8 mouse cellular contexts compared by ENCODE assay signal in the genomic region with DNA sequence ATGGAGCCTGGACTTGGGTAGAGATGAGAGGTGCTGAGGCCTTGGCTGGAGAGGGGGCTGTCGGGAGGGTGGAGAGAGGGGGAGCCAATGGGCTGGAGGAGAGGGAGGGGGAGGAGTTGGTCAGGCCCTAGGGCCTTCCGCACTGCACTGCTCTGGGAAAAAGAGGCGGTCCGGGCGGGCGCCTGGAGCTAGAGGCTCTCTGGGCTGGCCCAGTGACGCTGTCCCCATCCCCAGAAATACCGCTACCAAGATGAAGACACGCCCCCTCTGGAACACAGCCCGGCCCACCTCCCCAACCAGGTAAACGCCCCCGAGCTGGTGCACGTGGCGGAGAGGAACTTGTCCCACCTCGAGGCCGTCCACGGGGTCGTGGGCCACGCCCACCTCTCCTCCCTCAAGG. TPM values are rescaled to one million over a fixed set of nuclear protein-coding genes. Genes with fewer than 3 reads are reported as not detected.
DNase-seq lines count a peak whose midpoint lies in the region; ATAC-seq and TF ChIP-seq lines count a peak whose summit lies in the region.

No protein-coding gene starts in this region.

- no peaks in the 10 kb centered on the region for H3K79me2 ChIP-seq in heart, adult 2 months (replicated peaks; ENCODE audit: control insufficient read depth, insufficient read depth, low read length)

- H3K36me3 ChIP-seq in kidney, embryonic 16.5 days (ENCODE audit: insufficient read depth, low read length) = peaks cover 10% of the 10 kb centered on the region
- H3K36me3 ChIP-seq in heart, adult 2 months (ENCODE audit: control insufficient read depth, insufficient read depth, low read length) = no peaks in the 10 kb centered on the region
- H3K36me3 ChIP-seq in midbrain, embryonic 13.5 days = peaks cover 13% of the 10 kb centered on the region

- H3K4me1 ChIP-seq in kidney, embryonic 16.5 days (ENCODE audit: insufficient read depth, low read length) = peaks cover 58% of the 10 kb centered on the region
- peaks cover 2% of the 10 kb centered on the region for H3K4me1 ChIP-seq in heart, adult 2 months (ENCODE audit: control insufficient read depth, insufficient read depth, low read length)
- H3K4me1 ChIP-seq in midbrain, embryonic 13.5 days (replicated peaks) = peaks cover 90% of the 10 kb centered on the region

- no peak for DNase-seq in kidney, adult 11 months
- peak; percentile 75 for DNase-seq in embryo, embryonic 10 days (ENCODE audit: low spot score)
- peak; percentile 62 to 72 for DNase-seq in heart, adult 2 months
- peak; percentile 65 for DNase-seq in kidney, postnatal 14 days
- no peak for DNase-seq in ovary, postnatal 36 days (ENCODE audit: low spot score)

- no peak for TF ChIP-seq POLR2A in heart, adult 2 months (IDR thresholded peaks at IDR 0.05; ENCODE audit: insufficient read depth, low read depth, low read length)

- H3K4me3 ChIP-seq in kidney, embryonic 16.5 days (ENCODE audit: low read length) = peak overlapping the region; percentile 40
- H3K4me3 ChIP-seq in heart, adult 2 months = peak overlapping the region; percentile 30; the same call in 1 of the 2 replicates
- H3K4me3 ChIP-seq in midbrain, embryonic 13.5 days (replicated peaks) = peak overlapping the region; percentile 43

- no peak for TF ChIP-seq EP300 in heart, adult 2 months (IDR thresholded peaks at IDR 0.05; ENCODE audit: insufficient read depth, low read depth, low read length)

- H3K9me3 ChIP-seq in kidney, embryonic 16.5 days (ENCODE audit: low read length) = no peaks in the 10 kb centered on the region
- no peaks in the 10 kb centered on the region for H3K9me3 ChIP-seq in midbrain, embryonic 13.5 days

- no peak overlapping the region for H3K27ac ChIP-seq in kidney, embryonic 16.5 days (ENCODE audit: low read length)
- H3K27ac ChIP-seq in heart, adult 2 months = peak overlapping the region; percentile 15; the same call in 1 of the 2 replicates
- peak overlapping the region; percentile 96 for H3K27ac ChIP-seq in midbrain, embryonic 13.5 days

- peak; percentile 76 for ATAC-seq in kidney, embryonic 16.5 days (ENCODE audit: low FRiP score, low TSS enrichment)
- ATAC-seq in midbrain, embryonic 13.5 days = no peak
- no peak for ATAC-seq in frontal cortex, adult (ENCODE audit: low TSS enrichment)

- H3K9ac ChIP-seq in kidney, embryonic 16.5 days (replicated peaks; ENCODE audit: low read length) = peak overlapping the region; percentile 50; the same call in 1 of the 2 replicates
- peak overlapping the region; percentile 41 for H3K9ac ChIP-seq in heart, adult 2 months (ENCODE audit: low read depth, low read length)
- H3K9ac ChIP-seq in midbrain, embryonic 13.5 days (replicated peaks) = peak overlapping the region; percentile 57

- intact Hi-C loops in heart, adult 2 months (cut with DNase I) = no loop called here

- TF ChIP-seq CTCF in heart, adult 2 months (IDR thresholded peaks at IDR 0.05) = no peak

- H3K4me2 ChIP-seq in kidney, embryonic 16.5 days (replicated peaks; ENCODE audit: low read depth, low read length) = peak overlapping the region; percentile 61
- H3K4me2 ChIP-seq in midbrain, embryonic 13.5 days (replicated peaks) = peak overlapping the region; percentile 74

- 0% methylated on average over 18 of the region's 19 CpGs for WGBS in kidney, embryonic 16.5 days
- 19% methylated on average over 19 of the region's 19 CpGs for WGBS in heart, adult 2 months
- under 1% methylated on average over 19 of the region's 19 CpGs for WGBS in midbrain, embryonic 13.5 days

- no peaks in the 10 kb centered on the region for H3K27me3 ChIP-seq in kidney, embryonic 16.5 days (ENCODE audit: insufficient read depth, low read length)
- 0 out of 2 replicates have a peak, but pooled peaks cover 2% of the 10 kb centered on the region for H3K27me3 ChIP-seq in heart, adult 2 months (ENCODE audit: control insufficient read depth, insufficient read depth, low read length)
- H3K27me3 ChIP-seq in midbrain, embryonic 13.5 days = no peaks in the 10 kb centered on the region

RNA-seq across cellular contexts. Expression of a gene that starts 9.9 kb away (rescaled TPM):
- 9.3 and 13.2 TPM in 2 replicates for polyA plus RNA-seq in kidney, embryonic 16.5 days (2015; fragmentation: Nextera tagmentation; extraction: Ambion mirVana)
- 1 to 10 TPM; 5.2 to 5.7 TPM for total RNA-seq in heart, adult 2 months (2021)
- polyA plus RNA-seq in heart, adult 2 months (2012; rRNA removed) = 6.9 and 9.8 TPM in 2 replicates
- polyA plus RNA-seq in midbrain, embryonic 13.5 days (2015; fragmentation: Nextera tagmentation; extraction: Ambion mirVana) = 34.9 and 37.2 TPM in 2 replicates

RNA-seq across cellular contexts. Expression of a gene that starts 11.5 kb away (rescaled TPM):
- polyA plus RNA-seq in kidney, embryonic 16.5 days (2015; fragmentation: Nextera tagmentation; extraction: Ambion mirVana) = 107 and 114 TPM in 2 replicates
- 1,000 to 10,000 TPM; 1,139 to 1,355 TPM for total RNA-seq in heart, adult 2 months (2021)
- 701 and 889 TPM in 2 replicates for polyA plus RNA-seq in heart, adult 2 months (2012; rRNA removed)
- 48.4 and 51.7 TPM in 2 replicates for polyA plus RNA-seq in midbrain, embryonic 13.5 days (2015; fragmentation: Nextera tagmentation; extraction: Ambion mirVana)

RNA-seq across cellular contexts. Expression of a gene that starts 26.3 kb away (rescaled TPM):
- polyA plus RNA-seq in kidney, embryonic 16.5 days (2015; fragmentation: Nextera tagmentation; extraction: Ambion mirVana) = 39.1 and 40.7 TPM in 2 replicates
- 1 to 10 TPM; 4.1 to 4.9 TPM for total RNA-seq in heart, adult 2 months (2021)
- 6.1 and 7.4 TPM in 2 replicates for polyA plus RNA-seq in heart, adult 2 months (2012; rRNA removed)
- 27.6 and 35.4 TPM in 2 replicates for polyA plus RNA-seq in midbrain, embryonic 13.5 days (2015; fragmentation: Nextera tagmentation; extraction: Ambion mirVana)

RNA-seq across cellular contexts. Expression of a gene that starts 27.2 kb away (rescaled TPM):
- polyA plus RNA-seq in kidney, embryonic 16.5 days (2015; fragmentation: Nextera tagmentation; extraction: Ambion mirVana) = 1.3 and 1.4 TPM in 2 replicates
- not detected for total RNA-seq in heart, adult 2 months (2021)
- 0.50 TPM in 1 of 2 replicates, not detected in the other for polyA plus RNA-seq in heart, adult 2 months (2012; rRNA removed)
- 0.97 and 1.1 TPM in 2 replicates for polyA plus RNA-seq in midbrain, embryonic 13.5 days (2015; fragmentation: Nextera tagmentation; extraction: Ambion mirVana)

RNA-seq across cellular contexts. Expression of a gene that starts 31.1 kb away (rescaled TPM):
- polyA plus RNA-seq in kidney, embryonic 16.5 days (2015; fragmentation: Nextera tagmentation; extraction: Ambion mirVana) = 69.1 and 74.5 TPM in 2 replicates
- 10 to 100 TPM; 18.1 to 22.8 TPM for total RNA-seq in heart, adult 2 months (2021)
- polyA plus RNA-seq in heart, adult 2 months (2012; rRNA removed) = 11.5 and 17.6 TPM in 2 replicates
- 74.2 and 82.2 TPM in 2 replicates for polyA plus RNA-seq in midbrain, embryonic 13.5 days (2015; fragmentation: Nextera tagmentation; extraction: Ambion mirVana)

Comparison
In these comparisons a context has a peak if more than half of its experiments do, and no peak if none do; other contexts are left out.
1. DNase-seq: peak in embryo, embryonic 10 days (single experiment), heart, adult 2 months (2 of 2) and kidney, postnatal 14 days (single experiment); none in kidney, adult 11 months (single experiment) and ovary, postnatal 36 days (single experiment).
2. Peak in every context shown above with its lines, with median percentiles within 50 percentile points of each other: H3K4me3 ChIP-seq and H3K9ac ChIP-seq.